Mouse (Mus musculus): ENCODE data around the gene Edem3.
"Not testable (repeated sequence)": the region's sequence is repeated elsewhere in the genome, so short reads cannot be mapped to it uniquely, and the experiment has no call there.

Gene Edem3

GRCm38 (mm10) chr1:151749894-151750293 lies 5.3 kb upstream of the Edem3 start:
- DNase-seq (ENCODE audit: extremely low spot score), result not testable (repeated sequence)

- no peak for DNase-seq (ENCODE audit: extremely low spot score)
Measured at GRCm38 (mm10) chr1:151752946-151753345, 2.2 kb upstream of the Edem3 start.

GRCm38 (mm10) chr1:151753374-151753929 lies 1.7 kb upstream of the Edem3 start:
- DNase-seq (ENCODE audit: extremely low spot score), result no peak

GRCm38 (mm10) chr1:151754028-151754489 lies 1.1 kb upstream of the Edem3 start:
- peak; percentile 6 for DNase-seq (ENCODE audit: extremely low spot score)

GRCm38 (mm10) chr1:151755660-151756424 lies 671 bp downstream of the Edem3 start:
- no peak for DNase-seq (ENCODE audit: extremely low spot score)

GRCm38 (mm10) chr1:151756425-151756728 lies 1.2 kb downstream of the Edem3 start:
- no peak for DNase-seq (ENCODE audit: extremely low spot score)

- DNase-seq (ENCODE audit: extremely low spot score), result no peak
Measured at GRCm38 (mm10) chr1:151758301-151758700, 3.1 kb downstream of the Edem3 start.

- no peak for DNase-seq (ENCODE audit: extremely low spot score)
Measured at GRCm38 (mm10) chr1:151758991-151759390, 3.8 kb downstream of the Edem3 start.

- no peak for DNase-seq (ENCODE audit: extremely low spot score)
Measured at GRCm38 (mm10) chr1:151764236-151764635, 9.1 kb downstream of the Edem3 start.

- no peak for DNase-seq (ENCODE audit: extremely low spot score)
Measured at GRCm38 (mm10) chr1:151766166-151766565, 11.0 kb downstream of the Edem3 start.

GRCm38 (mm10) chr1:151766976-151767654 lies 11.9 kb downstream of the Edem3 start:
- no peak for DNase-seq (ENCODE audit: extremely low spot score)

GRCm38 (mm10) chr1:151769200-151769913 lies 14.2 kb downstream of the Edem3 start:
- DNase-seq (ENCODE audit: extremely low spot score), result no peak

- DNase-seq (ENCODE audit: extremely low spot score), result no peak
Measured at GRCm38 (mm10) chr1:151777616-151778015, 22.4 kb downstream of the Edem3 start.

- no peak for DNase-seq (ENCODE audit: extremely low spot score)
Measured at GRCm38 (mm10) chr1:151778592-151778991, 23.4 kb downstream of the Edem3 start.

GRCm38 (mm10) chr1:151779306-151779705 lies 24.1 kb downstream of the Edem3 start:
- no peak for DNase-seq (ENCODE audit: extremely low spot score)

GRCm38 (mm10) chr1:151781447-151781846 lies 26.3 kb downstream of the Edem3 start:
- DNase-seq (ENCODE audit: extremely low spot score), result no peak

- DNase-seq (ENCODE audit: extremely low spot score), result no peak
Measured at GRCm38 (mm10) chr1:151783403-151783802, 28.2 kb downstream of the Edem3 start.

- no peak for DNase-seq (ENCODE audit: extremely low spot score)
Measured at GRCm38 (mm10) chr1:151786406-151786805, 31.2 kb downstream of the Edem3 start.

- DNase-seq (ENCODE audit: extremely low spot score), result no peak
Measured at GRCm38 (mm10) chr1:151789136-151789535, 34.0 kb downstream of the Edem3 start.

- DNase-seq (ENCODE audit: extremely low spot score), result not testable (repeated sequence)
Measured at GRCm38 (mm10) chr1:151792076-151792475, 36.9 kb downstream of the Edem3 start.

GRCm38 (mm10) chr1:151802795-151803194 lies 47.6 kb downstream of the Edem3 start:
- DNase-seq (ENCODE audit: extremely low spot score), result not testable (repeated sequence)

GRCm38 (mm10) chr1:151807286-151807685 lies 52.1 kb downstream of the Edem3 start:
- DNase-seq (ENCODE audit: extremely low spot score), result no peak
